Mouse (Mus musculus) cerebellum, adult (tissue): ENCODE results near the gene Nodal.
"Not testable (repeated sequence)": the region's sequence is repeated elsewhere in the genome, so short reads cannot be mapped to it uniquely, and the experiment has no call there.

Source experiments
- ATAC-seq: cut with Nextera tagmentation; 2 replicates; pipeline ENCODE4 v1.9.2; 2017; ENCODE audit warnings: mild to moderate bottlenecking, moderate library complexity, mixed read lengths; ENCODE audit not compliant: insufficient number of reproducible peaks, low FRiP score, low TSS enrichment

The Nodal gene

DNA sequence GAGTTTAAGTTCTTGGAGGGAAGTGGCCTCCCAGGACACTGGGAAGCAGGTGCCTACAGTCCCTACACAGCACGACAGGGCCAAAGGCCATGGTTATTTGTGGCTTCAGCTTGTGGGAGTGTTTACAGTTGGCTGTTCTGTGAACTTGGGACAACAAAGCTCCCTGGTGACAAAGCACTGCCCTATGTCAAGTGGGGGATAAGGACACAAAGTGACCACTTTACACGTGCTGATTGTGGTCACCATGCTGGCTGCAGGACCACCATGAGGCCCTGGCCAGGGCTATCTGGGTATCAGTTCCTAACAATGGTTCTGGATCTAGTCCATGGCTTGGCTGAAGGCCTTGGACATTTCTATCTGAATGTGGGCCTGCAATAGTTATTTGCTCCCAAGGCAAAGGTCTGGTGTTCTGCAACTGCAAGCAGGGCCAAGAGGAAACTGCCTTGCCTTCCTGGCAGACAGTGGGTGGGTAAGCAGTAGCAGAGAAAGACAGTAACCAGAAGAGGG lies 8.5 kb downstream of the Nodal start:
- ATAC-seq: no peak

DNA sequence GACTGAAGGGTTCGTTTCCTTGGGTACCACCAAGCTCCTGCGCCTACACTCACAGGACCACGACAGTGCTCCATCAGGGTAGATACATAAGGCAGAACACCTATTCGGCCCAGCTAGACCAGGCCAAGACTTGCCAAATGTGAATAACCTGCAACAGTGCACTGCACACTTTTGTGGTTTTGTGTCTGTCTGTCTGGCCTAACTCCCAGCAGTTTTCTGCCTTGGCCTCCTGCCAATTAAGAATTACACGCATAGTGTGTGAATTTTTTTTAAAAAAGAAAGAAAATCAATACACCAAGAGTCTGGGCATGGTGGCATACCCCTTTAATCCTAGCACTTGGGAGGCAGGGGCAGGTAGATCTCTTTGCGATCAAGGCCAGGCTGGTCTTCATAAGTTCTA lies 10.2 kb downstream of the Nodal start:
- no peak for ATAC-seq

DNA sequence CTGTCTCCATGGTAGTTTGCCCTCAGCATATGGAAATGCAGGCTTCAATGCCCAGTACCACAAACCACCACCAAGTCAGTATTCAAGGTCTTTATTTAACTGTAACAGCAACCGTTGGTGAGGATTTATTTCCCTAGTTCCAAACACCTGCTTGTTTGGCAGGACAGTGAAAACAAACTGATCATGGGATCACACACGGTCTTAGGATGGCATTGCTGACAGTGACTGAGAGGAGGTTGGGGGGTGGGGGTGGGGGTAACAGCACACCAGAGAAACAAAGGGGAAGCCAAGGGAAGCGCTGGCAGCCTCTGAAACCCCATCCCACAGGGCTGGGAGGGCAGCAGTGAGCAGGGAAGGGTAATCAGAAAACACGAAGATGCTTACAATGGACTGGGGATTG lies 10.6 kb downstream of the Nodal start:
- ATAC-seq: no peak

DNA sequence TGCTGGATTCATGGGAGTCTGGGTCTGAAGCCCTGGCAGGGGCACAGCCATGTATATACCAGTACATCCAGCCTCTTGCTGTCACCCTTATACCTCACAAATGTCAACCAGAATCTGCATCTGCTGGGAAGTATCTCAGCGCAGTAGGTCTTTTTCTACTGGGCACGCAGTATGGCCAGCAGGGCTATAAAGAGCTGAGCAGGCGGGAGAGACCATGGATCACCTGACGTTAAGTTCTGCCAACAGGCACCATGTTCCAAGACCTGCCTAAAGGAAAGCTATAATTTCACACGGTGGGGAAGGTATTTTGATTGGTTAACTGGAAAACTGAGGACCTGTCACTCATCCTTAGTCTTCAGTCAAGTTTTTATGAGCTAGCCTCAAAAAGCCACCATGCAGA lies 11.3 kb downstream of the Nodal start:
- no peak for ATAC-seq

DNA sequence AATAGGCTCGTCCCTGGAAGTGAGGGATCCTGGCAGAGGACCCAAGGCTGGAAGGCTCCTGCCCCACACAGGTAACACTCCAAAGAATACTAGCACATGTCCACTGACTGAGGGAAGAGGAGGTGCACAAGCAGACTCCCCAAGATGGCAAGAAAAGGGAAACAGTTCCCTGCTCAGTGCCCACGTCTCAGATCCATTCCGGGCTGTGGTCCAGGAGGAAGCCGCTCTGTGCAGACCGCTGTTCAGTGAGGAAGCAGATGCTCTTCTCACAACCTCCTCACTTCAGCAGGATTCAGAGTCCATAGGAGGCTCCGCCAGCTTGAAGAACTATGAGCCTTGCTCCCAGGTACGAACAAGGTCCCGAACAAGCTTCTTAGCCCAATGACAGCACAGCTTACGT lies 13.6 kb downstream of the Nodal start:
- ATAC-seq: no peak

DNA sequence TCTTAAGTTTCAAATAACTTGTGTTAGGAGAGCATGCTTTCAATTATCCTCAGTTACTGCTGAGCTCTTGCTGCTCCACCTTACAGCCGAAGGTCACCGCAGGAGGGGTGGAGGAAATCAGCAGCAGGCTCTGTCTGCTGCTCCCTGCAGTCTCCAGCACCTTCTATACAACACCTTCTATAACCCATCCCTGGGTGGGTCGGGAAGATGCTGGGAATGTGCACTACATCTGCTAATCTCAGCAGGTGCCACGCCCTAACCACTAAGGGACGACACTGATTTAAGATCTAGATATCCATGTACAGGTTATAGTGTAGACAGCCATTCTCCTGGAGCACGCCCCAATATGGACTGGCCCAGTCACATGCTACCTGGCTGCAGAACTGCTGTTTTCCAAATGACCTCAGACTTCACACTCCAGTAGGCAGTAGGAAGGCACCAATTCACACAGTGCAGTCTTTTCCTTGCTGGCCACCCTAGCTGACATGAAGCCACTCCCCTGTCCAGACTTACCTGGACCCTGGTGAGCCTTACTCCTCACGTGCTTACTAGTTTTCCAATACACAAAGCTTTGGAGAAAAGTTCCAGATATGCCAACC lies 22.5 kb downstream of the Nodal start:
- ATAC-seq: no peak

DNA sequence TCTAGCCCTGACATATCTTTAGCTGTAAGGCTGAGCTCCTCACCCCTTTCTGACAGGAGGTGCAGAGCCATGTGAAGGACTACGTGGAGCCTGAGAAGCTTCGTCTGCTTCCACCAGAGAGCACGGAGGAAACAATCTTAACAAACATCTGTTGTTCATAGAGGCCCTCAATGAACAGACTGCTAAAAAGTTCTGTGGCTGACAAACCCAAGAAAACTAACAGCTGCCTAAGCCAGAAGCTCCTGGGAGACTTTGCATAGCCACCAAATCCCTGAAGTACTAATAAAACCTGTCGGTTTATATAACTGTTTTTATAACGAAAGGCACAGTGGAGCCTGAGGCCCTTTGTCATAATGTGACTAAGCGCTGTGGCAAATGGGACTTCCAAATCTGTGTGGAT lies 25.7 kb downstream of the Nodal start:
- ATAC-seq: no peak

DNA sequence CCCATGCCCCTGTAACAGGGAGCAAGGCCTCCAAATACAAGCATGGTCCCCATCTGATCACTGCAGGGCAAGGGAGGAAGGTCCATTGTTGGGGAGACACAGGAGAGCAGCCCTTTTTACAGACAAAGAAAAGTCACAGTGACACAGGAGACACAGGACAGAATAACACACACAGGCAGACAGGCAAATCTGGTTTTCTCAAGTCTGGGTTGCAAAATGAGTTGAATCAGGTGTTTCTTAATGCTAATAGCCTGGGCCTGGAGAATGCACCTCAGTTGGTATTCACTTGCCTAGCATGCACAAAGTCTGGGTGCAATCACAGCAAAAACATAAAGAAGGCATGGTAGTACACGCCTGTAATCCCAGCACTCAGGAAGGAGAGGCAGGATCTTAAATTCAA lies 26.1 kb downstream of the Nodal start:
- ATAC-seq: no peak

DNA sequence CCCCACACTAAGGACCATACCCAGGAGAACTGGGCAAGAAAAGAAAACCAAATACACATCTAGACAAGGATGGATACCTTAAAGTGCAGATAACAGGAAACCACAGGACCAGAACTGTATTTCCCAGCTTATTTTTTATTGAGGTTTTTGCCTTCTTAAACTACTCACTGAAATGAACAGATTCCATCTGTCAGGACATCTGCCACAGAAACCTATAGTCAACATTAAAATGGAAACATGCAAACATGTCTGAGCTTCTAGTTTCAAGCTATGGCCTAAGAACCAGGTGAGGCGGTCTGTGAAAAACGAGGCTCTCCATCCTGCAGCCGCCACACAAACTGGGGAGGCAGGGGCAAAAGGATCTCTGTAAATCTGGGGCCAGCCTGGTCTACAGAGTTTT lies 27.2 kb downstream of the Nodal start:
- ATAC-seq: no peak

DNA sequence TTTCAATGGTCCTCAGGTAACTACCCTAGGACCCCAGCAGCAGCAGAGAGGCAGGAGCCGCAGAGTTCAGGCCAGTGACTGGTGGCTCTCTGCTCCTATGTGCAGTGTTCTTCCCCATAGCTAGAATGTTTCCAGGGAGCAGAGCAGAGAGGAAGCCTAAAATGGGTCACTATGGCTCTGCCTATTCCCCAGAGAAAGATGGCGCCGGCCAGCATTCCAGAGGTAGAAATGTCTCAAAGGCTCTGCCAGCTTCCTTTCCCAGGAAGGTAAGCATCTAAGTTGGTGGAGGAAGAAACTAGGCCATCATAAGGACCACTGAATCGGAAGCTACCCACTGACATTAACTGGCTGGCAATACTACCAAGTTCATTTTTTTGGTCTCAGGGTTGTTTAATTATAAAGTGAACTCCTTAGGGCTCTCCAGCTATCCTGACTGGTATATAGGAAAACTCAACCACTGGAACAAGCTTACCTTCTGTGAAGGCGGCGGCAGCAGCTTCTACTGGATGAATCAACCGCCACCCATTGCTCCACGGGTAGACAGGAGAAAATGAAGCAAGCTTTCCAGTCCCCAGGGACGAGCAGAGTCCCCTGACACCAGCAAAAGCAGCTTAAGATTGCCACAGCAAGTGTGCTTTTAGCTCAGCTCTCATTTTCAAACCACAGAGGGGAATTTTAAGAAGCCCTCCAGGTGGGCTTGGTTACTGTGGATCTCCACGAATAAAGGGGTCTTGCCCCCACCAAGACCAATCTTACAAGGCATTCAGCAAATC lies 30.0 kb downstream of the Nodal start:
- no peak for ATAC-seq

DNA sequence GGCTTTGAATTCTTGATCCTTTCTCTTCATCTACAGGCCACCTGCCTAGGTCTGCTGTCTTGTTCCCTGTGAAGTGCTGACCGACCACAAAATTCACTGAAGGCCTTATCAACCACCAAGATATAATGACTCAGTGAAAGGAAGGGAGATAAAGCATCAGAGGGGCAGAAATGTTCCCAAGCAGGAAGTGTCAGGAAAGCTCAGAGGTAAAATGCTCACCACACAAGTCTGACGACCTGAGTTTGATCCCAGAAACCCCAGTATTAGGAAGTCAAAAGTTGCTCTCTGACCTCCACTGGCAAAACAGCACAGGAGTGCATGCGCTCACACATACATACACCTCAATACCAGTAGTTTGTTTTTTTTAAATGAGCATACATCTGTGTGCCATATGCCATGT lies 31.1 kb downstream of the Nodal start:
- no peak for ATAC-seq

DNA sequence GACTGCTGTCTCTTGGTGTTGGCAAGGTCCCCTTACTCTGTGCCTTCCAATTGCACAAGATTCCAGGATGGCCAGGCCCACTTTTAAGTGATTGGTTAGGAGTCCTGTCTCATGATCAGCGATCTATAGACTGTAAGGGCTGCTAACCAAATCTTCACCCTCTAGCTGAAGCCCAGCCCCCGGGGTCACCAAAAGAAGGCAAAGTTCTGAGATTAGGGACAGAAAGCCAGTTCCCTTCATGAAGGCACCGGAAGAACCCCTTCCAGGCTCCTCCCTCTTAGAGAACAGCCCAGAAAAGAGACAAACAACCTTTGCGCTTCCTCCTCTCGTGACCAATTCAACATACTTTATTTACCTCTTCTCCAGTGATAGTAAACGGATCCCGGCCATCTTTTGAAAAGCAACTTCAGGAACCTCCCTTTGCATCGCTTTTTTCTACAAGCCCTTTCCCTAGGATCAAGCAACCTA lies 33.7 kb downstream of the Nodal start:
- no peak for ATAC-seq

DNA sequence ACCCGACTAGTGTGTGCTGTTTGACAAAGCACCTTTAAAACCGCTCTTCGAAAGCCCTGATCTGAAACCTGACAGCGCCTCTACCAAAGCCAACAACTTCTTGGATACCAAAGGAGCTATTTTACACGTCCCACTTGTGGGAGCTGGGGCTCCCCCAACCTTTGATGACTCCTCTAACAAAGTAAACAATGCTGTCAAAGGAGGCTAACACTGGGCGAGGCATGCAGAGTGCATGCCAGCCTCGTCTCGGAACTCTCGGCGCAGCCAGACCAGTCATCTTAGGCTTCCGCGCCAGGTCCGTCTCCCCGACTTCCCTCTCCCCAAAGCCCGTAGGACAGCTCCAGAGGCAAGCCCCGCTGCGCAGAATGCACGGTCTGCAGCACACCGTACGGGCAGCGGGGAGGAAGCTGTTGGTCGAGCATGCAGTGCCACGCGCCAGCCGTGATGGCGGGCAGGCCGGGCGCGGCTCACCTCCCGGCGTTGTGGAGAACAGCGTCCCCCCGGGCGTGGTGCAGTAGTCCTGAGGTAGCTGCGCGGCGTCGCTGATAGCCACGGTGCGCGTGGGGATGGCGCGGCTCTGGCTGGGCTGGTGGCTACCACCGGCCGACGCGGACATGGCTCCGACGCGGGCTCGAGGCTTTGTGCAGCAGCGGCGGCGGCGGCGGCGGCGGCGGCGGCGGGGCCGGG lies 34.3 kb downstream of the Nodal start:
- ATAC-seq: peak; percentile 59

DNA sequence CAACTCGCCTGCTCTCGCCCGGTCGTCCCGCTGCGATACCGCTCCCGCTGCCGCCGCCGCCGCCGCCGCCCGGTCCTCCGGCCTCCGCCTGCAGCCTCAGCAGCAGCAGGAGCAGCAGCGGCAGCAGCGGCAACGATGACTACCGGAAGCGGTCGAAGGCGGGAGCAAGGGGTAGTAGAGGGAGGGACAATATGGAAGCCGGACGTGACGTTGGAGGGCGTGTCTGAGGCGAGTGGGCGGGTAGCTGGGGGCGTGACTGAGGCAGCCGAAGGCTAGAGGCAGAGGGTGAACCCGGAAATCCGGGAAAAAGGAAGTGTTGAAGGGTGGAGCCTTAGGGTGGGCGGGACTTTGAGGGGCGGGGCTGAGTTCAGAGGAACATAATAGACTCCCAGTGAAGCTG lies 34.9 kb downstream of the Nodal start, which contains the start of gene Eif4ebp2:
TSS of gene Eif4ebp2 (minus strand) at position 17 of the 400 bp plus-strand sequence.
- peak; percentile 95 for ATAC-seq

DNA sequence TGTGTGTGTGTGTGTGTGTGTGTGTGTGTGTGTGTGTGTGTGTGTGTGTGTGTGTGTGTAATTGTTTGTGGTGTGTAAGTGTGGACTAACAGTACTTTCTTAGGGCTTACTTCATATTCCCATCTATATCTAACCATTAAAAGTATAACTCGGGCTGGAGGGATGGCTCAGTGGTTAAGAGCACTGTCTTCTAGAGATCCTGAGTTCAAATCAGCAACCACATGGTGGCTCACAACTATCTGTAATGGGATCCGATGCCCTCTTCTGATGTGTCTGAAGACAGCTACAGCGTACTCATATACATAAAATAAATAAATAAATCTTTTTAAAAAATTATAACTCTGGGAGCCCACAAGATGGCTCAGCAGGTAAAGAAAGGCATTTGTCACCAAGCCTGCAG lies 35.4 kb downstream of the Nodal start:
- ATAC-seq: not testable (repeated sequence)

DNA sequence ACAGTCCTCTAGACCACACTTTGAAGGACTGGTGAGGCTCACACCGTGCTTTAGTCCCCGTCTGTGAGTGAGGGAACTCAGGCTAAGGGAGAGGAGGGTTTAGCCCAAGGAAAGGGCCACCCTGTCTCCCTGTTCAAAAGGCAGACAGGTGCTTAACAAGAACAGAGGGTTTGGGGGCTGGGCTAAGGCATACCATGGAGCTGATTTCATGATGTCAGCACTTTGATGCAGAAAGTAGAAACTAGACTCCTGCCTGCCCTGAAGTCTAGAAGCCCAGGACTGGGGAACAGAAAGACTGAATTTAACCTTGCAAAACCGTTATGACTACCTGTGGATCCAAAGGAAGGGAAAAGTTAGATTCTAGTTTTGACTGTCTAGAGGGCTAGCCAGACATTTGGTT lies 39.4 kb downstream of the Nodal start:
- no peak for ATAC-seq

DNA sequence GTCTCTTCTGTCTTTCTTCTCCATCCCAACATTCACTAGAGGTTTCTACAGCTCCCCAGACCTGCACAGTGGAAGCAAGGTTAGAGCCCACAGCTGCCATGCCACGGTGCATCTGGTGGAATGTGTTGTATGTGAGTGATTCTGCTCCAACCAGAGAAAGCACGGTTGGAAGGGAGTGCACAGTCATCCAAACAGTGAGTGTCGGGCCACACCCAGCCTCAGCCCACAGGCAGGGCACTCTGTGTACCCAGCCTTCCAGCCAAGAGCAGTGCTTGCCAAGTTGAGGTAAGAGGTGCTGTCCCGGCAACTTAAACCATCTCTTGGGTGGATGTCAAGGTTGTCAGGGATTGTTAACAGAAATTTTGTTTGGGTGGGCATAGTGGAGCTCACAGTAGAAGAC lies 47.2 kb downstream of the Nodal start:
- no peak for ATAC-seq

DNA sequence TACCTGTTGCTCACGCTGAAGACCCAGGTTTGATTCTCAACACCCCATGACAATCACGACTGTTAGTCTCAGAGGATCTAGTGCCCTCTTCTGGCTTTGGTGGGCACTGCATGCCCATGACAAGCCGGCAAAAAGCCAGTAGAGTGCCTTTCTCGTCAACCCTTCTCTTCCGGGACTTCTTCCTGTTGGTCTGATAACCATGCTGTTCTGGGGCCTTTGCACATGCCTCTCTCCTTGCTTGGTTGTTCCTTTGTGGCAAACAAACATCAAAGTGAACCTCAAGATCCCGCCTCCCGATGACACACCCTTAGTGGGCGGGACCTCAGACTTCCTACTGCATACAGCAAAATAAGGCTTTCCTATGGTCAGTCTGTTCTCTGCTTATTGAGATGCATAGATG lies 48.5 kb downstream of the Nodal start:
- ATAC-seq: no peak

DNA sequence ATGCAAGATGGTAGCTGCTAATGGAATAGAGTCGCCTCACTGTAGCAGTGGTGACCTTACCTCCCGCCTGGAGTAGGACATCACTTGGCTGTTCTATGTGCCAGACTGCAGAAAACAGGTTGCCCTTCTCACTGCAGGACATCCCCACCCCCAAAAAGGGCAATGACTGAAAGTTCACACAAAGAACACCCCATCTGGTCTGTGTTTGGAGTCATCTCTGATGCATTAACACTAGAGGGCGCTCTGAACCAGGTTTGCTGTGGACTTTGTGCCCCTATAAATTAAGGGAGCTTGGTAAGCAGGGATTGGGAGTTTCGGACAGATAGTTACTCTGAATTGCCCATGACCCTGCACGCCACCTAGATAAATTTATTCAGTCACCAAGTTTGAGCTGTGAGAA lies 49.1 kb downstream of the Nodal start:
- peak; percentile 58; the same call in 1 of the 2 replicates for ATAC-seq

DNA sequence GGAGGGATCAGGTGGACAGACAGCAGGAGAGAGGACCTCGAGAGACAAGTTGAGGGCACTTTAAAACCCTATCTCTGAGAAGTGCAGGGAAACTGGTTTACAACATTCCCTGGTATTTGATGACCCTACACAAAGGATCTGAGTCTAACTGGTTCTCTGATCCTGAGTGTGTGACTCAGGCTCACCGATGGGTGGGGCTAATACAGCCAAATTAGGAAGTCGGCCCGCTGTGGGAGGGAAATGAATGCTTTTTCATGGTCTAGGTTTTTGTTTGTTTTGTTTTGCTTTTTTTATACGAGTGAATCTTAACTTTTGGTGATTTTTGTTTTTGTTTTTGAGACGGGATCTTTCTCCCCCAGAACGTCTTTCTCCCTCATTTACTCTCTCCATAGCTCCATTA lies 51.1 kb downstream of the Nodal start:
- ATAC-seq: no peak

DNA sequence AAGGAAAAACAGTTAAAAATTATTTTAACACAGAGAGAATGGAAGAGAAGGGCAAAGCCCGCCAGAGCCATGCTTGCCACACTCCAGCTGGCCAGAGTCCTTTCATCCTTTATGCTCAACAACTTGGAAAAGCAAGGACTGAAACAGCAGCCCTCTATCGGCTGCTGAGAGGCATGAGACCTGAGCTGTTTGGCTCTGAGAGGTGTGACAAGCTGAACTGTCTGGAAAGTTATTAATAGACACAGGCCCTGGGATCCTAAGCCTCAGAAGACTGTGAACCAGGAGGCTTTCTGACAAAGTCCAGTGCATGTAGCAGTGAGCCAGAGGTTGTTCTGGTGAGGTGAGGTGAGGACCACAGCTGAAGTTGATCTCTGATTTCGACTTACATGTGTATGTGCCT lies 55.9 kb downstream of the Nodal start:
- no peak for ATAC-seq
